Mouse (Mus musculus): ENCODE measurements at regions not wholly inside any gene's neighbourhood (a gene's known extent, or its start where the extent isn't known, plus 50 kb on each side); places are given as distances from the start of the nearest gene placed in this dataset.

DNA sequence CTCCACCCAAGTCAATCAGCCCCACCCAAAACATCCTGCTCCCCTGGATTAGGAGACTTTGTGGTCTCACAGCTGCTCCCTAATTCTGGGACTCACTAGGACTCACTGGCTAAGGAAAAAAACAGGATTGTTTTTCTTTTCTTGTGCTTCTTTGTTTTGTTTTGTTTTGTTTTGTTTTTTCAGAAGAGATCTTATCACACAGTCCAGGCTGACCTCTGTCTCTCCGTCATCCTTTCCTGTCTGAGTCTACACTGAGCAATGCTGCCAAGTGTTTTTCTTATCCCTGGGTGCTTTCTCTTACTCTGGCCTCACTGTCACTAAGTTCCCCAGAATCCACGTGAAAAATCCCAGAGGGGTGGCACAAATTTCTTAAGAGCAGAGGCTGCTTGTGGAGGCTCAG, 170.8 kb downstream of the Car8 start:
- Histone ChIP-seq H3K9ac (ENCODE audit: insufficient read depth, low read depth) (no peak overlapping the region), H3K9me3 (replicated peaks; ENCODE audit: low read length) (no peaks in the 10 kb centered on the region), H3K4me1 (ENCODE audit: control insufficient read depth in 1 of 2, insufficient read depth in 2 of 2) (no peaks in the 10 kb centered on the region), H3K79me2 (replicated peaks; ENCODE audit: control insufficient read depth, extremely low read depth, insufficient read depth, poor library complexity, severe bottlenecking) (no peaks in the 10 kb centered on the region), H3K36me3 (replicated peaks in 1 of 2; ENCODE audit: control insufficient read depth in 1 of 2, insufficient read depth in 1 of 2, low read length in 1 of 2) (no peaks in the 10 kb centered on the region), H3K4me2 (ENCODE audit: insufficient read depth, low read depth, poor library complexity, severe bottlenecking) (no peak overlapping the region), H3K27me3 (replicated peaks) (no peaks in the 10 kb centered on the region), H3K4me3 (replicated peaks in 1 of 3; ENCODE audit: low read depth in 2 of 3, low read length in 2 of 3, poor library complexity in 1 of 3) (no peak overlapping the region), H3K27ac (ENCODE audit: insufficient read depth, low read depth) (no peak overlapping the region)
- in situ Hi-C loops (cut with MboI; ENCODE audit: low pct_ligation_motif_present, low pct_unique_long_range_greater_than_20kb, low sequenced_read_pairs) (no loop called here), dilution Hi-C loops (cut with MboI; ENCODE audit: extremely low pct_ligation_motif_present, extremely low pct_unique_long_range_greater_than_20kb, low sequenced_read_pairs) (no loop called here)
- TF ChIP-seq CTCF (conservative IDR thresholded peaks at IDR 0.05 in 1 of 2, IDR thresholded peaks at IDR 0.05 in 1 of 2; ENCODE audit: low read depth in 2 of 2, low read length in 2 of 2): no peak
- no peak for TF ChIP-seq SMC3 (IDR thresholded peaks at IDR 0.05; ENCODE audit: low read depth, low read length)
- TF ChIP-seq TCF12 (IDR thresholded peaks at IDR 0.05; ENCODE audit: low read depth, low read length): no peak
- TF ChIP-seq E2F4 (IDR thresholded peaks at IDR 0.05; ENCODE audit: insufficient replicate concordance, low read depth, low read length): no peak
- no peak for TF ChIP-seq RAD21 (IDR thresholded peaks at IDR 0.05; ENCODE audit: low read depth, low read length)
- no peak for TF ChIP-seq NRF1 (IDR thresholded peaks at IDR 0.05; ENCODE audit: low read depth, low read length)
- no peak for DNase-seq (ENCODE audit: extremely low read depth)

DNA sequence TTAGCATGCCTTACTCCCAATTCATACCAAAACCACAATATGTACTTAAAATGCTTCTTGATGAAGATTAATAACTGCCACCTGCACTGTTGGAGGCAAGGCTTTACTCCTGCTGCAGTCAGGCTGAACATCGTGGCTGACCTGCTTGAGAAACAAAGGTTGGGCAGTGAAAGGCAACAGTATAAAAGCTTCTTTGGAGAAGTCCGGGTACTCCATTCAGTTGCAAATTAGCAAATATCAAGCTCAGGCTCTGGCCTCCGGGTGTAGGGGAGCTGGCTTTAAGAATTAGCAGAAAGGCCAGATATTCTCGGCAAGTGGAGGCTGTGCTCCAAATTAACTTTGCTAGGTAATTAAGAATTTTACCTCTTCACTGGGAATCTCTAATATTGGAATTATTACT, 197.1 kb downstream of the Car8 start:
- Histone ChIP-seq H3K27me3 (replicated peaks) (no peaks in the 10 kb centered on the region), H3K27ac (ENCODE audit: insufficient read depth, low read depth) (no peak overlapping the region), H3K4me2 (ENCODE audit: insufficient read depth, low read depth, poor library complexity, severe bottlenecking) (no peak overlapping the region), H3K9ac (ENCODE audit: insufficient read depth, low read depth) (no peak overlapping the region), H3K4me1 (ENCODE audit: control insufficient read depth in 1 of 2, insufficient read depth in 2 of 2) (no peaks in the 10 kb centered on the region), H3K4me3 (replicated peaks in 1 of 3; ENCODE audit: low read depth in 2 of 3, low read length in 2 of 3, poor library complexity in 1 of 3) (no peak overlapping the region), H3K36me3 (replicated peaks in 1 of 2; ENCODE audit: control insufficient read depth in 1 of 2, insufficient read depth in 1 of 2, low read length in 1 of 2) (no peaks in the 10 kb centered on the region), H3K79me2 (replicated peaks; ENCODE audit: control insufficient read depth, extremely low read depth, insufficient read depth, poor library complexity, severe bottlenecking) (no peaks in the 10 kb centered on the region), H3K9me3 (replicated peaks; ENCODE audit: low read length) (no peaks in the 10 kb centered on the region)
- DNase-seq (ENCODE audit: extremely low read depth): no peak
- dilution Hi-C loops (cut with MboI; ENCODE audit: extremely low pct_ligation_motif_present, extremely low pct_unique_long_range_greater_than_20kb, low sequenced_read_pairs): no loop called here
- TF ChIP-seq MXI1 (IDR thresholded peaks at IDR 0.05; ENCODE audit: low read depth, low read length): no peak
- no peak for TF ChIP-seq UBTF (IDR thresholded peaks at IDR 0.05; ENCODE audit: low read depth, low read length)
- no peak for TF ChIP-seq MAZ (IDR thresholded peaks at IDR 0.05; ENCODE audit: low read depth, low read length)
- no peak for TF ChIP-seq ZMIZ1 (IDR thresholded peaks at IDR 0.05; ENCODE audit: low read depth, low read length)
- TF ChIP-seq ZC3H11A (IDR thresholded peaks at IDR 0.05; ENCODE audit: low read depth, low read length): no peak
- no peak for TF ChIP-seq RCOR1 (conservative IDR thresholded peaks at IDR 0.05; ENCODE audit: low read depth, low read length)
- no peak for TF ChIP-seq KAT2A (IDR thresholded peaks at IDR 0.05; ENCODE audit: insufficient replicate concordance, low read length)
- TF ChIP-seq RAD21 (IDR thresholded peaks at IDR 0.05; ENCODE audit: low read depth, low read length): no peak
- TF ChIP-seq TCF12 (IDR thresholded peaks at IDR 0.05; ENCODE audit: low read depth, low read length): no peak
- no peak for TF ChIP-seq E2F4 (IDR thresholded peaks at IDR 0.05; ENCODE audit: insufficient replicate concordance, low read depth, low read length)
- no peak for TF ChIP-seq CHD2 (IDR thresholded peaks at IDR 0.05; ENCODE audit: low read length)
- TF ChIP-seq ETS1 (conservative IDR thresholded peaks at IDR 0.05; ENCODE audit: low read depth, low read length): no peak
- TF ChIP-seq ZNF384 (IDR thresholded peaks at IDR 0.05; ENCODE audit: low read depth, low read length): no peak
- TF ChIP-seq SIN3A (IDR thresholded peaks at IDR 0.05; ENCODE audit: low read length): no peak
- in situ Hi-C loops (cut with MboI; ENCODE audit: low pct_ligation_motif_present, low pct_unique_long_range_greater_than_20kb, low sequenced_read_pairs): no loop called here

Measured in CH12.LX (cell line).